Mouse (Mus musculus) spleen, embryonic (tissue): Measurements from ENCODE around the gene Rps7.

Source experiments
- CTCF ChIA-PET: fragments of 350-600 bp; sonication (Branson Sonifier 250); formaldehyde crosslinking; loops from one replicate; lab custom pipeline; 2022; lab: Charles Lee

The Rps7 gene

DNA sequence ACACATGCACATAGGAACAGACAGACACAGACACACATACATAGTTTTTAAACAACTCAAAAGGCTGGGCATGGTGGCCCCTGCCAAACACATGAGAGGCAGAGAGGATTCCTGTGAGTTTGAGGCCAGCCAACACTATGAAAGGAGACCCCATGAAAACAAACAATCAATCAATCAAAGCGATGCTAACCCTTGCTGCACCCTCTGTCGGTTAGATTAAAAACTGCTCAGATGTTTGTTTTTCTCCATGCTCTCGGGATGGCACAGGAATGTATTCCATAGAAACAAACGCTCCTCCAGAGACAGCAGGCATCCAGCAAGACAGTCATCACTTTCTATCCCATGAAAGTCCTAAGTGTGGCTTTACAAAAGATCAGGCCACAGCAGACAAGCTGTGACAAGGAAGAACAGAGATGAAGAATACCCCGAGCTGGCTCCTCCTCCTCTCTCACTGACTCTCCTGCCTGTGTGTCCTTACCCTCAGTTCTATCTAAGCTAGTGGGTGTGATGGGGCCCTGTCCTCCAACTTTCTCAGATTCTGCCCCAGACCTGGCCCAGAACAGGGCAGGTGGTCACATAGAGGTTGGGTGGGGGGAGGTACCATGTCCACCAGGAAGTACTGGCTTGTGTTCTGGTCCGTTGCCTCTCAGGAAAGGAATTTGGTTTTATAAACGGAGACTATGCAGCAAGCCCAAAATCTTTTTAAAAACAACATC, 14.1 kb downstream of the Rps7 start:
- CTCF ChIA-PET = no interaction called here

- CTCF ChIA-PET = no interaction called here
Measured at GRCm38 (mm10) chr12:28617297-28617696, 18.5 kb downstream of the Rps7 start.

GRCm38 (mm10) chr12:28614401-28614800, 21.4 kb downstream of the Rps7 start:
- CTCF ChIA-PET = no interaction called here

DNA sequence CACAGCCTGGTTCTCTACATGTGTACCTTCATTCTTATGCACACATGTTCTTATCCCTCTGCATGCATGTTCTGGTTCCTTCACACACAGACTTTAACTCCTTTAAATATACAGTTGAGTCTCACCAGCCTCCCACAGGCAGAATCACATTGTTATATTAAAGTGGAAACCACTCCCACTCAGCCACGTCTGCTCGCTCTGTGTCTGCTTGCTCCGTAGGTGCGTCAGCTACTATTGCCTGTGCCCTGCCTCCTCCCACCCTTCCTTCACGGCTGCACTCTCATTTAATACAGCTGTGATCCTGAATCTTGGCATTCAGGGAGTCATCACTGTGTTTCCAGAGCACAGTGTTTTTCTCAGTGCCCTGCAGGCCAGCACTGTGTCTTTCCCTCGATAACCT, 23.4 kb downstream of the Rps7 start:
- CTCF ChIA-PET = no interaction called here

- CTCF ChIA-PET = interaction anchor here (0.7 kb wide), 1 partner anchor 30 kb away, joined by 3 read pairs; no protein-coding TSS in a partner anchor
Measured at GRCm38 (mm10) chr12:28607546-28608305, 28.0 kb downstream of the Rps7 start.

DNA sequence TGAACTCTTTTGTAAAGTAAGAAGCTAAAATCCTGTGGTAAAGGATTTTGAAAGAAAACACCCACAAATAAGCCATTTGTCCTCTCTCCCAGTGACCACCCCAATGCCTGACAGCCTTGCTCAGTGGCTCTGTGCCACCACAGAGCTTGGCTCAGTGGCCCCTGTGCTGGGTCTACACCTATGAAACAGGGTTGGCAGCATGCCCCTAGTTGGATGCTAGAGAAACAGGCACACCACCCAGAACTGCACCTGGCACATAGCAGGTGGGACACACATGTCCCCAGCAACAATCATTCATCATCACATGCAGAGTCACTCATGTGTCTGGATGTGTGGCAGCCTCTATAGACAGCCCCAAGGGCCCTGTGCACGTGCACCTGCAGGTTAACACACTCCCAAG, 32.3 kb downstream of the Rps7 start:
- CTCF ChIA-PET = no interaction called here

- CTCF ChIA-PET = no interaction called here
Measured at GRCm38 (mm10) chr12:28602259-28602658, 33.5 kb downstream of the Rps7 start.

- CTCF ChIA-PET = no interaction called here
Measured at GRCm38 (mm10) chr12:28598526-28598991, 37.2 kb downstream of the Rps7 start.

GRCm38 (mm10) chr12:28598110-28598509, 37.6 kb downstream of the Rps7 start:
- CTCF ChIA-PET = no interaction called here

GRCm38 (mm10) chr12:28597699-28598098, 38.1 kb downstream of the Rps7 start:
- CTCF ChIA-PET = no interaction called here

- CTCF ChIA-PET = no interaction called here
Measured at GRCm38 (mm10) chr12:28596851-28597250, 38.9 kb downstream of the Rps7 start.

DNA sequence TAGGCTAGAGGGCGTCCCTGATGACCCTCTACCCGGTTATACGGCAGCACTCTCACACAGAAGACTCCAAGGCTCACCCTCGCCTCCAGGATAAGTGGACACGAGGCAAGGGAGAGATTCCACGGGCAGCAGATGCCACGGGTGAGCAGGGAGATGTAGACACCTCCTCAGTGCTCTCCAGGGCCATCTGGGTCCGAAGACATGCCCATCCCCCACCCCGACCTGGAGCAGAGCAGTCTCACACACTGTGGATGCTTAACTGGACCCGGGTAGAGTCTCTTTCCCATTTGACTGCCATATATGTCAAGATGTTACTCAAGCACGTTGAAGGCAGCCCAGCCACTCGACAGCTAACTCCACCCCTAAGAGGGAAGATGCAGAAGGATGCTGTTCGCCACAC, 45.3 kb downstream of the Rps7 start:
- CTCF ChIA-PET = no interaction called here

DNA sequence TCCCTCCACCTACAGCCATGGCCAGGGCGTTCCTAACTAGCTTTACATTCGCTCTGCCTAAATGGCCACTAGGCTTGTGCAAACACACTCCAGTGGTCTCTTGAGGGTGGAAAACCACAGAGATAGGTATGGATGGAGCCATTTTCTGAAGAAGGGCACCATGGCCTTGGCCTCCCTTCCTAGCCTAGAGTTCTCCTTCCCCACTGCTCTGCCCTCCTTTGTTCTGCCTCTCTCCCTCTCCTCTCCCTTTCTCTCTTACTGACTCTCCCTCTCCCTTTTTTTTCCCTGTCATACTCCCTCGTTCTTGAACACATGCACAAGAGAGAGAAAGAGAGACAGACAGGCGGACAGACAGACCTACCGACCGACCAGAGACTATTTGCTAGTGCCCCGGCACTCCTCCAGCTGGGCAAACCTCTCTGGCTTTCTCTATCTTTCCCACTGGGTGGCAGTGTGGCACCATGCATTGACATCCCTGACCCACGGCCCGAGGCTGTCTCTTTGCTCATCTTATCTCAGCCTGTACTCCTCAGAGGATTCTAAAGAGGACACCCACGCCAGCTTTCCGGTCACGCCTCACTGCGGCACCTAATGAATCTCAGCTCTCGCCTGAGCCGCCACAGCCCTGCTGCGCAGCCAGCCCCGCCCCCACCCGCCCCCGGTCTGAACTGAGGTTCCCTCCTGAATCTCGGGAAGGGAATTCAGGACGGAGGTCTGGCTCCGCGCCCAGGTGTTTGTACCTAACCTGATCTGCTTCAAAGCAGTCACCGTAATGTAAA, 46.5 kb downstream of the Rps7 start:
- CTCF ChIA-PET = interaction anchor here (0.6 kb wide), 1 partner anchor 104 kb away, joined by 4 read pairs; no protein-coding TSS in a partner anchor

DNA sequence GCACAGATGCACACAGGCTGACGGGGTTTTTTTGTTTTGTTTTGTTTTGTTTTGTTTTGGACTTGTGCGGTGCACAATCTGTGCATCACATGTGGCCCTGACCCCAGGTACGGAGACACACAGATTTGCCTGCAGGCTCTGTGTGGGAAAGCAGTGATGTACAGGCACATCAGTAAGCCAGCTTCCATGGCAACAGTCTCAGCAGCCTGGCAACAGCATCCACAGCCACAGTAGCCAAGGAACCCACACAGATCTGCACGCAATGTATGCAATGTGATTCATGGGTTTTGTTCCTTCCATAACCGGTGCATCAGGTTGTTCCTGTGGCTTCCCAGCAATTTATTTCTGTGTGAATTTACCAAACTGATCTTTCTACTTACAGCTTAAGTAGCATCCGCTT, 47.8 kb downstream of the Rps7 start:
- CTCF ChIA-PET = no interaction called here

DNA sequence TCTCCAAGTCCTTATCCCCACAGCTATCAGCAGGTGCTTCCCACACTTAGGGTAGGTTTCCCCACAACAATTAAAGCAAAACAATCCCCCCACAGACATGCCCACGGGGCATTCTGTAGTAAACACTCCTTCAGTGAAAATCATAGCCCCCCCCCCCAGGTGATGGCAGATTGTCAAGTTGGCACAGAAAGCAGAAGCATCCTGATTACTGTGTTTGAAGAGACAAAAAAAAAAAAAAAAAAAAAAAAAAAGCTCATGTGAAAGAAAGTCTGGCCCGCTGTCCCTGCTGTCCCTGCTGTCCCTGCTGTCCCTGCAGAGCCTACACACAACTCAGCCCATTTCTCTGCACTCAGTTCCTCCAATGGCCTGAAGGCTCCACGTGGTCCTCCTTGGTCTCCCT, 51.7 kb downstream of the Rps7 start:
- CTCF ChIA-PET = no interaction called here

- CTCF ChIA-PET = no interaction called here
Measured at GRCm38 (mm10) chr12:28582423-28582822, 53.3 kb downstream of the Rps7 start, which contains the start of gene Allc. Allc (minus strand) TSS chr12:28582523.
